Mouse (Mus musculus) heart, adult 2 months (tissue): ENCODE results near the gene Plcd1.

ENCODE experiments used
- CTCF ChIP-seq: fragments of 200-600 bp; IDR thresholded peaks from 2 replicates; pipeline ENCODE4 v1.8.1; 2022; ENCODE audit warnings: antibody characterized with exemption, mild to moderate bottlenecking, moderate library complexity
- POLR2A ChIP-seq: fragments of 200-500 bp; IDR thresholded peaks from 2 replicates; pipeline ENCODE4 v1.6.1; 2011; ENCODE audit warnings: mild to moderate bottlenecking, low read depth, low read length, control low read depth; ENCODE audit not compliant: insufficient read depth

GRCm38 (mm10) chr9:119138836-119139235, 45.5 kb upstream of the Plcd1 start:
- TF ChIP-seq POLR2A (no peak), CTCF (no peak)
